Comparison of ENCODE assay signal across 10 mouse cellular contexts in genomic region chr8:77009425-77009824, GRCm38 (mm10).
DNase-seq lines count a peak whose midpoint lies in the region; ATAC-seq lines count a peak whose summit lies in the region.
"Had no signal": no experiment of that assay in that cellular context is flagged by ENCODE, and none has a peak within 500 bp of the region (broad histone marks: within the 10 kb centered on the region; RNA-seq: fewer than 3 reads in every experiment).

No protein-coding gene starts in this region.

- H3K27ac ChIP-seq in hindbrain, embryonic 15.5 days (replicated peaks), result no peak overlapping the region
- no peak overlapping the region for H3K27ac ChIP-seq in hindbrain, embryonic 12.5 days
- no peak overlapping the region for H3K27ac ChIP-seq in heart, embryonic 16.5 days (ENCODE audit: low read length)
- H3K27ac ChIP-seq in neural tube, embryonic 14.5 days (ENCODE audit: low read depth, low read length), result no peak overlapping the region

- no peak overlapping the region for H3K4me2 ChIP-seq in hindbrain, embryonic 15.5 days
- no peak overlapping the region for H3K4me2 ChIP-seq in hindbrain, embryonic 12.5 days (replicated peaks)
- H3K4me2 ChIP-seq in heart, embryonic 16.5 days (ENCODE audit: low read depth, low read length), result no peak overlapping the region
- no peak overlapping the region for H3K4me2 ChIP-seq in neural tube, embryonic 14.5 days (ENCODE audit: low read depth, low read length)

- no peaks in the 10 kb centered on the region for H3K9me3 ChIP-seq in hindbrain, embryonic 15.5 days
- H3K9me3 ChIP-seq in hindbrain, embryonic 12.5 days (replicated peaks), result no peaks in the 10 kb centered on the region
- H3K9me3 ChIP-seq in heart, embryonic 16.5 days (replicated peaks; ENCODE audit: control insufficient read depth, low read length), result no peaks in the 10 kb centered on the region
- H3K9me3 ChIP-seq in neural tube, embryonic 14.5 days (ENCODE audit: control insufficient read depth, low read length), result no peaks in the 10 kb centered on the region

- peak; percentile 55 to 57 for DNase-seq in cerebellum, postnatal 14 days
- no peak for DNase-seq in ovary, postnatal 10 days (ENCODE audit: low spot score)
- no peak for DNase-seq in urinary bladder, postnatal 4 days (ENCODE audit: low spot score in 2 of 2)
- DNase-seq: adrenal gland, postnatal 10 days; layer of hippocampus, postnatal 36 days; lung, postnatal 10 days had no signal

- no peaks in the 10 kb centered on the region for H3K36me3 ChIP-seq in hindbrain, embryonic 15.5 days
- no peaks in the 10 kb centered on the region for H3K36me3 ChIP-seq in hindbrain, embryonic 12.5 days
- H3K36me3 ChIP-seq in heart, embryonic 16.5 days (ENCODE audit: control insufficient read depth, insufficient read depth), result no peaks in the 10 kb centered on the region
- H3K36me3 ChIP-seq in neural tube, embryonic 14.5 days (ENCODE audit: control insufficient read depth, insufficient read depth, low read length), result no peaks in the 10 kb centered on the region

- WGBS in hindbrain, embryonic 15.5 days, result 56% methylated on average over 10 of the region's 10 CpGs
- 66% methylated on average over 10 of the region's 10 CpGs for WGBS in hindbrain, embryonic 12.5 days
- WGBS in heart, embryonic 16.5 days, result 59% methylated on average over 10 of the region's 10 CpGs
- WGBS in neural tube, embryonic 14.5 days, result 78% methylated on average over 10 of the region's 10 CpGs

- H3K4me1 ChIP-seq in hindbrain, embryonic 15.5 days (replicated peaks), result no peaks in the 10 kb centered on the region
- no peaks in the 10 kb centered on the region for H3K4me1 ChIP-seq in hindbrain, embryonic 12.5 days
- no peaks in the 10 kb centered on the region for H3K4me1 ChIP-seq in heart, embryonic 16.5 days (ENCODE audit: control insufficient read depth, insufficient read depth, low read length)
- H3K4me1 ChIP-seq in neural tube, embryonic 14.5 days (ENCODE audit: control insufficient read depth, insufficient read depth, low read length), result no peaks in the 10 kb centered on the region

- ATAC-seq in hindbrain, embryonic 15.5 days (ENCODE audit: low FRiP score, low read depth), result peak; percentile 72
- no peak for ATAC-seq in hindbrain, embryonic 12.5 days (ENCODE audit: low FRiP score)
- peak; percentile 75 for ATAC-seq in heart, embryonic 16.5 days (replicated peaks; ENCODE audit: extremely low read depth, insufficient read depth, low FRiP score)
- peak; percentile 68; the same call in 1 of the 2 replicates for ATAC-seq in neural tube, embryonic 14.5 days (ENCODE audit: low read depth)

- no peak overlapping the region for H3K9ac ChIP-seq in hindbrain, embryonic 15.5 days
- no peak overlapping the region for H3K9ac ChIP-seq in hindbrain, embryonic 12.5 days
- H3K9ac ChIP-seq in heart, embryonic 16.5 days (ENCODE audit: low read length), result no peak overlapping the region
- no peak overlapping the region for H3K9ac ChIP-seq in neural tube, embryonic 14.5 days (replicated peaks; ENCODE audit: low read depth, low read length)

- no peaks in the 10 kb centered on the region for H3K27me3 ChIP-seq in hindbrain, embryonic 15.5 days
- no peaks in the 10 kb centered on the region for H3K27me3 ChIP-seq in hindbrain, embryonic 12.5 days
- H3K27me3 ChIP-seq in heart, embryonic 16.5 days (ENCODE audit: control insufficient read depth, insufficient read depth, low read length), result no peaks in the 10 kb centered on the region
- no peaks in the 10 kb centered on the region for H3K27me3 ChIP-seq in neural tube, embryonic 14.5 days (ENCODE audit: control insufficient read depth, insufficient read depth, low read length)

- H3K4me3 ChIP-seq in hindbrain, embryonic 15.5 days, result no peak overlapping the region
- H3K4me3 ChIP-seq in hindbrain, embryonic 12.5 days, result no peak overlapping the region
- no peak overlapping the region for H3K4me3 ChIP-seq in heart, embryonic 16.5 days (ENCODE audit: low read length)
- no peak overlapping the region for H3K4me3 ChIP-seq in neural tube, embryonic 14.5 days (ENCODE audit: low read depth, low read length)

Comparison
In these comparisons a context has a peak if more than half of its experiments do, and no peak if none do; other contexts are left out.
1. DNase-seq: peak in cerebellum, postnatal 14 days (2 of 2); none in ovary, postnatal 10 days (single experiment) and urinary bladder, postnatal 4 days (0 of 2).